Mouse (Mus musculus): ENCODE results near the gene Tax1bp3.

Tax1bp3 gene

GRCm38 (mm10) chr11:73176608-73177508, at the start of gene Tax1bp3, which contains the start of gene Emc6:
Gene Tax1bp3 (plus strand): TSS chr11:73177083.
Gene Emc6 (minus strand): TSS chr11:73177037.
- DNase-seq (ENCODE audit: low spot score) = peak; percentile 95

DNA sequence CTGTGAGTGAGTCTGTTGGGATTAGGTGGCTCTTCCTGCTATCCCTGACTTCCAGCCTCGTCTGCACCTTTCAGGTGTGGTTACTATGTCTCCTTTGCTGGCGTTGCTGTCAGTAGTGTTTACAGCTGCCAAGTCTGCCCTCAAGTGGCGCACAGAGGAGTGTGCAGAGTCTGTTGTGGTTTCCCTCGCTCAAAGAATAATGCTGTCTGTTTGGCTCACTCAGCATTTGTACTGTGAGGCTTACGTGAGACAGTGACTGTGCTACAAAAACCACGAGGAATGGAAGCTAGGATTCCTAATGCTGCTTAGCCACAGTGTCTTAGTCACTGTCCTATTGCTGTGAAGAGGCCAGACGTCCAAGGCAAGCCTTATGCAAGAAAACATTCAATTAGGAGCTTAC, 45.9 kb upstream of the Tax1bp3 start:
- no peak for DNase-seq (ENCODE audit: low spot score)

DNA sequence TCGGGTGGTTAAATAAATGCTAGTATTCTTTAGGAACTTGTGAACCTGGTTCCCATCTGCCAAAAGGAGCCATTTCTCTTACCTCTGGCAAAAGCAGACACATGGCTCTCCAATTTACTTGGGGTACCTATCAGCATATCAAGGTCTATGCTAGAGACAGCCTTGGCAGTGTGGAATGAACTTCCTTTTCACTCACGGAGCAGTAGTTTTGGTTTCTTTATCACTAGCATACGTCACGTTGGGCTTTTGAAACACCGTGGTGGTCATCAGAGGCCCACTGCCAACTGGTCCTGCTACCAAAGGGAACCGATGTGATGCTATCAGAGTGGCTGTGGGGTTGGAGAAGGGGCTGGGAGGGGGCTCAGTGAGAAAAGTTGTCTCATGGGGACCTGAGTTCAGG, 43.9 kb upstream of the Tax1bp3 start:
- no peak for DNase-seq (ENCODE audit: low spot score)

GRCm38 (mm10) chr11:73134222-73134621, 42.7 kb upstream of the Tax1bp3 start:
- DNase-seq (ENCODE audit: low spot score) = no peak

GRCm38 (mm10) chr11:73136587-73136986, 40.3 kb upstream of the Tax1bp3 start:
- no peak for DNase-seq (ENCODE audit: low spot score)

DNA sequence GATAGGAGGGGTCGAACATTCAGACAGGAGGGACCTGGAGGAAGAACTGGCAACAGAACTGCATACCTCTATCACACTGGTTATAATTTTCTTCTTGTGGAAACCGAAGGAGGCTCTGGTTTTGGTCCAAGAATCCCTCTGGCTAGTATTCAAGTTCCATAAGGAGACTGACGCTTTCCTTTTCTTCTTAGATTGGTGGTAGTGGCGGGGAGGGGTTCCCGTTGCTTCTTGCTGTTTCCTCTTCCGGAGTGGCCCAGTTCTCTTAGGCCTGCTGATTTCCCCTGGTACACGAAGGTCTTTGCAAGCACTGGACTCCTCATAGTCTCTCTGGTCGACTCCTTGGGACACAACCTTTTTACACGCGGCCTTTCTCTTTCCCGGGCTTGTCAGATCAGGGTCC, 39.8 kb upstream of the Tax1bp3 start:
- DNase-seq (ENCODE audit: low spot score) = peak; percentile 29

DNA sequence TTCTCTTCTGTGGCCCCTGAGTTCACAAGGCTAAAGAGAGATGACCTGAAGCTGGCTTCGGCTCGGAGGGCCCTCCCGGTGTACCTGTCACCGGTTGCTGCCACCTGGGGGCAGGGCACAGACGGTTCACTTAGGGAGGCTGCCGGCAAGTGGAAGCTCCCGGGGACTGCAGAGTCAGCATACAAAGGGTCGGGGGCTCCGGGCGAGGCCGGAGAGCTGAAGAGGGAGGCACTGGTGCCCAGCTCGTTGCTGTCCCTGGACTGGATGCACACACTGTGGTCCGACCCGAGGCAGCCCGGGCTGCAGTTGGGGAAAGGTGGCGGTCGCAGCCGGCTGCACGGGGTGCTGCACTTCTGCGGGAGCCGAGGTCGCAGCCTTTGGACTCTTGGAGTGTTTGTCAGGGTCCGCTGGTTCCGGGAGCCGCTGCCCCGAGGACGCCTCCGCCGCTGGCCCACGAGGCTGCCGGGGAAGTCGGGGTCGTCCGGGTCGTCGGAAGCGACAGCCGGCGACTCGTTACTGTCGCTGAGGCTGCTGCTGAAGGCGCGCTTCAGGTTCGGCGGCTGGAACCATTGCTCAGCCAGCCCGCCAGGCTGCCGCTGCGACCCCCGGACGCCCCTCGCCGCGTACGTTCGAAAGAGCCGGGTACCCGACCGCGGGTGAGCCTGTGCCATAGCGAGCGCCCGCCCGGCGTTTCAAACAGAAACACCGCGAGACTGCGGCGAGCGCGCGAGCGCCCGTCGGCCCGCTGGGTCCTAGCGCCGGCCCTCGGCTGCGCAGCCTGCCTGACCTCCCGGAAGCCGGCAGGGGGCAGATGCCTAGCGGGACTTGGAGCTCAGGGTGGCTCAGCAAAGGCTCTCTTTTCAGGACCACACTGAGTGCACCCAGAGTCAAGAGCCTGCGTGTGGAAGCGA, 39.0 kb upstream of the Tax1bp3 start, which contains the start of gene Haspin:
Gene Haspin (minus strand): TSS at position 704 of the 911 bp plus-strand sequence.
- DNase-seq (ENCODE audit: low spot score) = peak; percentile 86

DNA sequence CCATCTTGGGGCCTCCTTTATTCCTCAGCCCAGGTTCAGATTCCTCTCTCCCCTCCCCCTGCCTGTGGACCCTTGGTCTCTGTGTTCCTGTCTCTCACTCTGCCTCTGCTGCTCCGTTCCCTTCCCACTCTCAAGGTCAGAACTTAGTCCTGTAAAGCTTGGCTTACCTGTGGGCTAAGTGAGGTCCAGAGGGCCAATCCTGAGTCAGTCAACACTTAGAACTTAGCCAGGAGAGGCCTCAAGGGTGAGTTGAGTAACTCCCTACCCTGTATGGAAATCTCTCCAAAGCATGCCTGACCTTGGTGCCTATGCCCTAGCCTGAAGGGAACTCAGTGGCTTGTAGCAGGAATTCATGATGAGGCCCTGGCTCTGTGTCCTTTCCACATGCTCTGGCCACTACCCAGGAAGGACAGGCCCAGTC, 32.6 kb upstream of the Tax1bp3 start:
- DNase-seq (ENCODE audit: low spot score) = no peak

- DNase-seq (ENCODE audit: low spot score) = no peak
These were observed 30.6 kb upstream of the Tax1bp3 start for GRCm38 (mm10) chr11:73146026-73146974.

- no peak for DNase-seq (ENCODE audit: low spot score)
These were observed 29.9 kb upstream of the Tax1bp3 start for GRCm38 (mm10) chr11:73146975-73147365.

DNA sequence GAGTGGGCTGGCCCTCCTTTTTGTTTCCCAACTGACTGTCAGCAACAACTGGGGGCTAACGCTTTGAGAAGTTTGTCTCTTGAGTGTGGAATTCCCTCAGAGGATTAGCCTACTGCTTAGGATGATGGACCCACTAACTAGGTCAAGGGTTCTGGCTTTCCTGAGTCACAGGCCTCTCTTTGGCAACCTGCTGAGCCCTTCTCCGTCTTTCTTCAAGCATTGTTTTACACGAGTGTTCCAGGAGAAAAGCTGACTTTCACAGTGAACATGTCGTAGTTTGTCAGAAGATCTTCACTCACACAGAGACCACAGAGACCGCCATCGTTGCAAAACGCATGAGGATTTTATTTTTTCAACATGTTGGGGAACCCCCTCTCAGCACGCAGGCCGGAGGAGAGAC, 28.7 kb upstream of the Tax1bp3 start:
- DNase-seq (ENCODE audit: low spot score) = no peak

DNA sequence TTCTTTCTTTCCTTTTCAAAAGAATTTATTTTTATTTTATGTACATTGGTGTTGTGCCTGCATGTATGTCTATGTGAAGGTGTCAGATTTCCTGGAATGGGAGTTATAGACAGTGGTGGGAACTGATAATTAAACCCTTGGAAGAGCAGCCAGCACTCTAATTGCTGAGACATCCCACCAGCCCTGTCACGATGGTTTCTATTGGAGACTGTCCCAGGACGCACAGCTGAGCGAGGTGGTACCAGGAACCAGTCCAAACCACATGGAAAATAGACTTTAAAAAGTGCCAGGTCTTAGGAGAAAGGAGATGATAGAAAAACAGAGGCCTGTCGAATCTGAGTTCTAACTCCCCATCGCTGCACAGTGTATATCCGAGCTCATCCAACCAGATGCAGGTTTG, 21.8 kb upstream of the Tax1bp3 start:
- DNase-seq (ENCODE audit: low spot score) = no peak

DNA sequence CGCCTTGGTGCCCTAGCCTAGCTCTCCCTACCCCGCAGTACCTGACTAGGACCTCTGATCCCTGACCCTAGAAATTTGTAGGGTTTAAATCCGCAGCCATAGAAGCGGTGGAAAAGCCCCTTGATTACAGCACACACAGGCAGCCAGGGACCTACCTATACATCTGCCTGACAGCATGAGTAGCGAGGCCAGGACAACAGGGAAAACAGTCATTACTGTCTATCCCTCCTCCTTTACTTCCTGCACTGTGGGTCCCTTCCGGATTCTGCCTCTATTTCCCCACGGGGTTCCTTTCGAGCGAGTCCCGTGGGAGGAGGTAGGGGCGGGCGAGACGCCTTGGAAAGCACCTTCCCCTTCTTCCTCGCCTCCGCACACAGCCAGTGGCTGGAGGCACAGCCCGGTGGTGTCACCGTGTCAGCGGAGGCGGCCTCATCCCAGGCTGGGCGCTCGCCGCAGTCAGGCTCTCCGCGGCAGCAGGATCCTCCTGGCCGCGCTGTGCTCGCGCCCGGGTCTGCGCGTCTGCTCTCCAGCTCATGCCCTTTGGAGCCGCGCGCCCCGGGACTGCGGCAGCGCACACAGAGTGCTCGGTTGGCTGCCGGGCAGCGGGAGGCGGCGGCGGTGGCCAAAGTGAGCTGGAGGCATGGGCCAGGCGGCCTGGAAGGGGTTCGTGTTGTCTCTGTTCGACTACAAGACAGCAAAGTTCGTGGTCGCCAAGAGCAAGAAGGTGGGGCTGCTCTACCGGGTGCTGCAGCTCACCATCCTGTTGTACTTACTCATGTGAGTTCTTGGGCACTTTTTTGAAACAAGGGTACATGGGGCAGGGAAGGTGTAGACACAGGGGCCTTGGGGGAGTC, 16.7 kb upstream of the Tax1bp3 start, which contains the start of gene P2rx5:
Gene P2rx5 (plus strand): TSS at position 465 of the 854 bp plus-strand sequence.
- no peak for DNase-seq (ENCODE audit: low spot score)

DNA sequence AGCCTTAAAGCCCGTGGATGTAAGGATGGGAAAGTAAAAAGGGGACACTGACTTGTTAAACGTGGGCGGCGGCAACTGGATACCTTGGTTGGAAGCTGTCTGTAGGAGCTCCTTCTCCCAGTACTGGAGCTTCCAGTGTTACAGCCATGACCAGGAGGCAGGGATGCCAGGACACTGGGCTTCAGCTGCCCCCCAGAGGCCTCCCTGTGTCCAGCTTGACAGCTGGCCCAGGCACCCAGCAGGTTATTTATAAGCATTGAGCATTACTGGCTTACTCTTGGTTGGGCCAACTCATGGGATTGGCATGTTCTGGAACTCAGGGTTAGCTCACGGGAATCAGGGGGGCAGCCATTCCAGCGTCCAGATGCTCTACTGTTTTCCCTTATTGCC, 16.1 kb upstream of the Tax1bp3 start:
- DNase-seq (ENCODE audit: low spot score) = no peak

DNA sequence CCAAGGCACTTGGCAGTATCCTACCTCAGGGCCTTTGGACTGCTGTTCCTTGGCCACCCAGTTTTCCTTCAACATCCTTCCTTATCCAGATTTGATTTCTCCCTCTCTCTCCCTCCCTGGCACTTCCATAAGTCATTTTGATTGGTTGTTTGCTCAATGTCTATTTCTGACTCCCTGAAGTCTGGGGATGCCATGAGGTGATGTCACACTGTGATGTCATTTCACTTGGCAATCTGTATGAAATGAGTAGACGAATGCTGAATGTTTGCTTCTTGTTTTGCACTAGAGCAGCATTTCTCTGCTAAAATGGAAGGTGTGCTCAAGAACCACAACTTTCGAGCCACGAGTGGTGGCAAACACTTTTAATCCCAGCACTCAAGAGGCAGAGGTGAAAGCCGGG, 15.3 kb upstream of the Tax1bp3 start:
- no peak for DNase-seq (ENCODE audit: low spot score)

DNA sequence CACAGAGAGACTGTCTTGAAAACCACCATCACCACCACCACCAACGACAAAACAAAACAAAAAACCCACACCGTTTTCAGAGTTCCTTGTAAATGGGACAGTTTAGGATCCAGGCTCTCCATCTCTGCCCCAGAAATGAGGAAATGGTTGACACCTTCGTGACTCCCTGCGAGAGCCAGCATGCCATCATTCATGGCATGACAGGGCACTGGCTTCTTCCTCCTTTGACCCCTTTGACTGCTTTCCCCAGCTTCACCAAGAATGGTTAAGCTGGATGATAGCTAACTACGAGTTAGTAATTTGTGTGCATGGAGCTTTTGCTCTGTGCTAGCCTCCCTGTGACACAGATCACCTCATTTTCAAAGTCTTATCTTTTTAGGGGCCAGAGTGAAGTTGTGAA, 14.6 kb upstream of the Tax1bp3 start:
- no peak for DNase-seq (ENCODE audit: low spot score)

DNA sequence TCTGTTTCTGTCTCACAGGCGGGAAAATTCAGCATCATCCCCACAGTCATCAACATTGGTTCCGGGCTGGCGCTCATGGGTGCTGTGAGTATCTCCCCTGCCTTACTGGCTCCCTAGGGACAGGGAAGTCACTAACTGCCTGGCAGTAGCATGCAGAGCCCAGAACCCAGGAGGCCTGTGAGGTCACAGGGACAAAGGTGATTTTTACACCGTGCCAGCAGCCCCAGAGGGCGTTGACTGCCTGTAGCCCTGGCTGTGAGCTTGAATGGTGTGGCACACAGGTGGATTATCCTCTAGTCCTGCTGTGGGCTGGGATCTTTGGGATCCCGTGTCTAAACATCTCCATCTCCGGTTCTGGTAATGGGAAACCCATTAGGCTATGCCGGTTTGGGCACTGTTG, 8.8 kb upstream of the Tax1bp3 start:
- DNase-seq (ENCODE audit: low spot score) = no peak

DNA sequence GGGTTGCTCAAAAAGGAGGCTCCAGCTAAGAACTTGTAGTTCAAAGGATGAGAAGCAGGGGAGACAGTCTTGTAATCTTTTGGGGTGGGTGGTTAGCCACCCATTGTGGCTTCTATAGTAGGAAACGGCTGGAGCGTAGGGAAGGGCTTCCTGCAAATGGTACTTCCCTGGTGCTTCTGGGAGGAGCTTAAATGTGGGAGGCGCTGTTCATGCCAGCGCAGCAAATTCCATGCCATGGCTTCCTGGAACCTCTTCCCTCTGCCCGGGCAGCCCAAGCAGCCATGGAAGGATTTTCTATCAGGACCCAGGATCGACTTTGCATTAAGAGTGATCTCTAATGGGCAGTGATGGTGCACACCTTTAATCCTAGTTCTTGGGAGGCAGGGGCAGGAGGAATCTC, 8.3 kb upstream of the Tax1bp3 start:
- DNase-seq (ENCODE audit: low spot score) = no peak

DNA sequence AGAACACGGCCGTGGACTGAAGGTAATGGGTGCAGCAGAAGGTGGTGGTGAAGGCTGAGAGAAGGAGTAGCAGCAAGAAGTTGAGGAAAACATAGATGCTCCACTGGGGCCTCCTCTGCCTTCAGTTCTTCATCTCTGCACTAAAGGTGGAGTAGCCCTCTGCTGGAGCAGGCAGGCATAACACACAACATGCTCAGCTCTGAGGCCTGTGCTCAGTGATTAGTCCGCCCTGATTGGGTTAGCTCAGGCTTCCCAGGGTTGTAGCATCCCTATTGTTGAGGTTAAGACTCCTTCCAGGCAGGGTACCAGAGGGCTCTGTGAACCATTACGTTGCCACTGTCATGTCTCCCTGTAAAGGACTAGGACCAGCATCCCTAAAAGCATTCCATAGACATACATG, 7.7 kb upstream of the Tax1bp3 start:
- DNase-seq (ENCODE audit: low spot score) = peak; percentile 47

GRCm38 (mm10) chr11:73172186-73172585, 4.7 kb upstream of the Tax1bp3 start:
- DNase-seq (ENCODE audit: low spot score) = no peak

GRCm38 (mm10) chr11:73175612-73176011, 1.3 kb upstream of the Tax1bp3 start:
- no peak for DNase-seq (ENCODE audit: low spot score)
